Mouse (Mus musculus): ENCODE measurements around the gene Kmt2a.
A peak's percentile ranks its signal among the peaks of the same experiment; 100 is the strongest.

Gene Kmt2a

GRCm38 (mm10) chr9:44881221-44881871 lies at the start of gene Kmt2a:
Gene Kmt2a, minus strand, starts transcription at chr9:44881296.
- DNase-seq: peak; percentile 99

GRCm38 (mm10) chr9:44921543-44921942 lies 40.4 kb upstream of the Kmt2a start:
- DNase-seq: no peak

- no peak for DNase-seq
These were observed 40.0 kb upstream of the Kmt2a start for GRCm38 (mm10) chr9:44921123-44921468.

GRCm38 (mm10) chr9:44920374-44921122 lies 39.5 kb upstream of the Kmt2a start, which contains the start of gene Atp5l:
Gene Atp5l, minus strand, starts transcription at chr9:44920742.
- peak; percentile 71 for DNase-seq

GRCm38 (mm10) chr9:44919606-44920005 lies 38.5 kb upstream of the Kmt2a start:
- DNase-seq: no peak

GRCm38 (mm10) chr9:44916196-44916595 lies 35.1 kb upstream of the Kmt2a start:
- peak; percentile 38 for DNase-seq

GRCm38 (mm10) chr9:44914706-44915105 lies 33.6 kb upstream of the Kmt2a start:
- DNase-seq: no peak

- DNase-seq: no peak
These were observed 30.3 kb upstream of the Kmt2a start for GRCm38 (mm10) chr9:44911365-44911764.

- no peak for DNase-seq
These were observed 24.5 kb upstream of the Kmt2a start for GRCm38 (mm10) chr9:44905620-44906019.

- peak; percentile 33 for DNase-seq
These were observed 23.9 kb upstream of the Kmt2a start for GRCm38 (mm10) chr9:44904964-44905363.

- DNase-seq: no peak
These were observed 22.8 kb upstream of the Kmt2a start for GRCm38 (mm10) chr9:44903856-44904255.

- DNase-seq: no peak
These were observed 19.3 kb upstream of the Kmt2a start for GRCm38 (mm10) chr9:44900402-44900801.

GRCm38 (mm10) chr9:44899716-44900115 lies 18.6 kb upstream of the Kmt2a start:
- no peak for DNase-seq

GRCm38 (mm10) chr9:44897024-44897423 lies 15.9 kb upstream of the Kmt2a start:
- DNase-seq: no peak

GRCm38 (mm10) chr9:44892664-44893063 lies 11.6 kb upstream of the Kmt2a start:
- no peak for DNase-seq

GRCm38 (mm10) chr9:44891210-44891609 lies 10.1 kb upstream of the Kmt2a start:
- no peak for DNase-seq

- no peak for DNase-seq
These were observed 9.0 kb upstream of the Kmt2a start for GRCm38 (mm10) chr9:44890122-44890521.

- DNase-seq: no peak
These were observed 7.1 kb upstream of the Kmt2a start for GRCm38 (mm10) chr9:44888114-44888624.

GRCm38 (mm10) chr9:44882981-44883569 lies 2.0 kb upstream of the Kmt2a start:
- DNase-seq: peak; percentile 45

- peak; percentile 63 for DNase-seq
These were observed 1.4 kb upstream of the Kmt2a start for GRCm38 (mm10) chr9:44882436-44882980.

GRCm38 (mm10) chr9:44881941-44882435 lies 892 bp upstream of the Kmt2a start:
- peak; percentile 76 for DNase-seq

GRCm38 (mm10) chr9:44880309-44881081 lies 601 bp downstream of the Kmt2a start:
- DNase-seq: peak; percentile 40

Data from right cerebral cortex, postnatal 4 days (tissue).